Mouse (Mus musculus): ENCODE results near the gene Pold1.

DNA sequence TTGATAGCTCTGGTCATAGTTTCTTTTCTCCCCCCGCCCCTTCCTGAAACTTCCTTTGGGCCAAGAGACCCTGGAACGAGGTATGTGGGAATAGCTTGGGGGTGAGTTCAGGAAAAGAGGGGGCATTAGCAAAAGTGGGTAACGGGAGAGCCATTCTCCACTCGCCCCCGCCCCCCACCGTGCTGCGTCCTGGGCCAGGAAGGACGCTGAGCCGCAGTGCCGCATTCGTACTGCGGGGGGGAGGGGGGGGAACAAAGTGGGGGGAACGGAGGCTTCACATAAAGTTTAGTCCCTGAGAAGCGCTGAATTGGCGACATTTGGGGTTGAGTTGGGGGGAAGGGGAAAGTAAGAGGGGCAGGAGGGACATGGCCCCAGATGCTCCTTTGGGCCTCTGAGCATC lies 44.4 kb upstream of the Pold1 start:
- TF ChIP-seq ZC3H11A (IDR thresholded peaks at IDR 0.05; ENCODE audit: borderline replicate concordance, low read depth, low read length) (no peak), ZNF384 (IDR thresholded peaks at IDR 0.05; ENCODE audit: low read depth, low read length) (no peak), MAFK (IDR thresholded peaks at IDR 0.05; ENCODE audit: insufficient read depth, low read depth, low read length) (no peak), CHD2 (IDR thresholded peaks at IDR 0.05; ENCODE audit: low read depth, low read length) (no peak)
